ENCODE assay signal across 28 mouse cellular contexts in the genomic region with DNA sequence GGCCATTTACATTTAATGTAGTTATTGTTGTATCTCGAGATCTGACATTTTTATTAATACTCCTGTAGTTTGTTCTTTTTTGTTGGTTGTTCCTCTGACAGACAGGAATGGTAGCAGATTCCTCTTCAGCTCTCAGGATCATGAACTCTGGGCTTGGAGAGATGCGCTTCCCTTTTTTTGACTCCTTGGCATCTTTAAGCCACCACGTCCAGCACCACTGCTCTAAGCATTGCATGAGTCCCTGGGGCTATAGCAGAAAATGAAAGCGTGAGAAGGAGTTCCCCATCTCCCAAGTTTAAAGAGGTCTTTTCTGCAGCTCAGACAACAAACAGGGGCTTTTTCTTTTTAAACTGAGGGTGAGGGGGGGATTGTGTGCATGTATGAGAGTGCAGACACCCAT. TPM values are rescaled to one million over a fixed set of nuclear protein-coding genes. Genes with fewer than 3 reads are reported as not detected.
DNase-seq lines count a peak whose midpoint lies in the region; ATAC-seq and TF ChIP-seq lines count a peak whose summit lies in the region.
"Had no signal": no experiment of that assay in that cellular context is flagged by ENCODE, and none has a peak within 500 bp of the region (broad histone marks: within the 10 kb centered on the region; RNA-seq: fewer than 3 reads in every experiment).

No protein-coding gene starts in this region.

- H3K27me3 ChIP-seq in CH12.LX (replicated peaks), result no peaks in the 10 kb centered on the region
- no peaks in the 10 kb centered on the region for H3K27me3 ChIP-seq in forebrain, embryonic 14.5 days (replicated peaks; ENCODE audit: control insufficient read depth, insufficient read depth, low read length)
- H3K27me3 ChIP-seq: embryonic facial prominence, embryonic 13.5 days; embryonic facial prominence, embryonic 15.5 days; forebrain, embryonic 12.5 days; forebrain, embryonic 15.5 days had no signal

- in situ Hi-C loops in CH12.LX (cut with MboI; ENCODE audit: low pct_ligation_motif_present, low pct_unique_long_range_greater_than_20kb, low sequenced_read_pairs), result no loop called here

- peaks cover 2% of the 10 kb centered on the region for H3K9me3 ChIP-seq in CH12.LX (replicated peaks; ENCODE audit: low read length)
- H3K9me3 ChIP-seq in forebrain, embryonic 14.5 days (replicated peaks; ENCODE audit: control insufficient read depth, low read length), result no peaks in the 10 kb centered on the region
- H3K9me3 ChIP-seq: embryonic facial prominence, embryonic 13.5 days; embryonic facial prominence, embryonic 15.5 days; forebrain, embryonic 12.5 days; forebrain, embryonic 15.5 days; G1E had no signal

- H3K79me2 ChIP-seq in CH12.LX (replicated peaks; ENCODE audit: control insufficient read depth, extremely low read depth, insufficient read depth, poor library complexity, severe bottlenecking), result peaks cover 78% of the 10 kb centered on the region

- TF ChIP-seq RAD21 in CH12.LX (IDR thresholded peaks at IDR 0.05; ENCODE audit: low read depth, low read length), result no peak

- H3K27ac ChIP-seq in CH12.LX (ENCODE audit: insufficient read depth, low read depth), result peak overlapping the region; percentile 76
- peak overlapping the region; percentile 81 for H3K27ac ChIP-seq in bone marrow macrophage, adult 2 months (ENCODE audit: insufficient read depth, low read depth, low read length)
- no peak overlapping the region for H3K27ac ChIP-seq in forebrain, embryonic 14.5 days (ENCODE audit: low read depth, low read length)
- H3K27ac ChIP-seq: embryonic facial prominence, embryonic 13.5 days; embryonic facial prominence, embryonic 15.5 days; forebrain, embryonic 10.5 days; forebrain, embryonic 12.5 days; forebrain, embryonic 15.5 days had no signal

- H3K36me3 ChIP-seq in CH12.LX (replicated peaks in 1 of 2; ENCODE audit: control insufficient read depth in 1 of 2, insufficient read depth in 1 of 2, low read length in 1 of 2), result peaks cover 38 to 63% of the 10 kb centered on the region in 2 experiments
- no peaks in the 10 kb centered on the region for H3K36me3 ChIP-seq in forebrain, embryonic 14.5 days (ENCODE audit: control insufficient read depth, insufficient read depth, low read length)
- H3K36me3 ChIP-seq: embryonic facial prominence, embryonic 13.5 days; embryonic facial prominence, embryonic 15.5 days; forebrain, embryonic 10.5 days; forebrain, embryonic 12.5 days; forebrain, embryonic 15.5 days; G1E had no signal

- DNase-seq in CH12.LX (ENCODE audit: extremely low read depth), result peak; percentile 25
- no peak for DNase-seq in kidney, adult 18-20 months
- no peak for DNase-seq in adrenal gland, adult 18-20 months (ENCODE audit: low spot score in 2 of 2)
- no peak for DNase-seq in urinary bladder, adult 2 months (ENCODE audit: low spot score)
- no peak for DNase-seq in forebrain, embryonic 14.5 days (ENCODE audit: low spot score)
- DNase-seq: adrenal gland, adult 2 months; adrenal gland, postnatal 10 days; adrenal gland, postnatal 25 days; cerebellum, adult 11-12 months; cerebellum, adult 2 months; cerebellum, adult 9-10 months; cerebellum, postnatal 10 days; cerebellum, postnatal 25 days; embryo, embryonic 11 days; forebrain, postnatal 0 days had no signal

- TF ChIP-seq EP300 in CH12.LX (IDR thresholded peaks at IDR 0.05; ENCODE audit: low read length), result no peak

- 92% methylated on average over 4 of the region's 4 CpGs for WGBS in forebrain, embryonic 14.5 days

- peak overlapping the region; percentile 94 for H3K4me2 ChIP-seq in CH12.LX (ENCODE audit: insufficient read depth, low read depth, poor library complexity, severe bottlenecking)
- H3K4me2 ChIP-seq in forebrain, embryonic 14.5 days (ENCODE audit: low read length), result no peak overlapping the region
- H3K4me2 ChIP-seq: embryonic facial prominence, embryonic 13.5 days; embryonic facial prominence, embryonic 15.5 days; forebrain, embryonic 12.5 days; forebrain, embryonic 15.5 days had no signal

- no peak for TF ChIP-seq CTCF in CH12.LX (conservative IDR thresholded peaks at IDR 0.05 in 1 of 2, IDR thresholded peaks at IDR 0.05 in 1 of 2; ENCODE audit: low read depth in 2 of 2, low read length in 2 of 2)
- TF ChIP-seq CTCF in bone marrow macrophage, adult 2 months (IDR thresholded peaks at IDR 0.05; ENCODE audit: low read depth, low read length), result no peak

- no peak for TF ChIP-seq POLR2A in CH12.LX (IDR thresholded peaks at IDR 0.05; ENCODE audit: low read depth, low read length)
- TF ChIP-seq POLR2A in bone marrow macrophage, adult 2 months (IDR thresholded peaks at IDR 0.05; ENCODE audit: borderline replicate concordance, low read depth, low read length), result no peak

- no peak overlapping the region for H3K4me3 ChIP-seq in CH12.LX (replicated peaks in 1 of 3; ENCODE audit: low read depth in 2 of 3, low read length in 2 of 3, poor library complexity in 1 of 3)
- H3K4me3 ChIP-seq in bone marrow macrophage, adult 2 months (ENCODE audit: insufficient read depth, low read length), result peak overlapping the region; percentile 35; the same call in 1 of the 2 replicates
- no peak overlapping the region for H3K4me3 ChIP-seq in forebrain, embryonic 14.5 days (ENCODE audit: low read depth, low read length)
- H3K4me3 ChIP-seq: embryonic facial prominence, embryonic 13.5 days; embryonic facial prominence, embryonic 15.5 days; erythroblast, embryonic 14.5 days; forebrain, embryonic 10.5 days; forebrain, embryonic 12.5 days; forebrain, embryonic 15.5 days had no signal

- H3K9ac ChIP-seq in CH12.LX (ENCODE audit: insufficient read depth, low read depth), result peak overlapping the region; percentile 55
- H3K9ac ChIP-seq in forebrain, embryonic 14.5 days (ENCODE audit: low read length), result no peak overlapping the region
- H3K9ac ChIP-seq: embryonic facial prominence, embryonic 13.5 days; embryonic facial prominence, embryonic 15.5 days; forebrain, embryonic 12.5 days; forebrain, embryonic 15.5 days; forebrain, postnatal 0 days had no signal

- peaks cover 33 to 84% of the 10 kb centered on the region in 2 experiments for H3K4me1 ChIP-seq in CH12.LX (ENCODE audit: control insufficient read depth in 1 of 2, insufficient read depth in 2 of 2)
- peaks cover 44% of the 10 kb centered on the region for H3K4me1 ChIP-seq in bone marrow macrophage, adult 2 months (ENCODE audit: control insufficient read depth, insufficient read depth, low read length)
- no peaks in the 10 kb centered on the region for H3K4me1 ChIP-seq in forebrain, embryonic 14.5 days (ENCODE audit: control insufficient read depth, insufficient read depth, low read length)
- H3K4me1 ChIP-seq: embryonic facial prominence, embryonic 13.5 days; embryonic facial prominence, embryonic 15.5 days; forebrain, embryonic 15.5 days had no signal

- ATAC-seq in granulocyte monocyte progenitor cell, adult 5-6 weeks (replicated peaks; ENCODE audit: poor library complexity, severe bottlenecking), result peak; percentile 73
- ATAC-seq in megakaryocyte, adult 5-6 weeks (ENCODE audit: poor library complexity, severe bottlenecking), result peak; percentile 63
- ATAC-seq in forebrain, embryonic 14.5 days, result no peak
- ATAC-seq: activated CD4-positive, CD25-positive, alpha-beta regulatory T cell, adult 4 months; forebrain, embryonic 15.5 days; forebrain, postnatal 0 days; Patski had no signal

- dilution Hi-C loops in CH12.LX (cut with MboI; ENCODE audit: extremely low pct_ligation_motif_present, extremely low pct_unique_long_range_greater_than_20kb, low sequenced_read_pairs), result no loop called here

TF ChIP-seq in CH12.LX, 34 proteins besides CTCF, POLR2A, EP300 and RAD21:
- TF ChIP-seq IRF4 (IDR thresholded peaks at IDR 0.05; ENCODE audit: low read depth, low read length) (peak; percentile 27; the same call in 1 of the 2 replicates), ELF1 (IDR thresholded peaks at IDR 0.05; ENCODE audit: low read depth, low read length) (no peak), TCF12 (IDR thresholded peaks at IDR 0.05; ENCODE audit: low read depth, low read length) (no peak)

RNA-seq across cellular contexts. Expression of a gene that starts 16.5 kb away (rescaled TPM):
- total RNA-seq in CH12.LX (2012; rRNA removed) (88.4 and 102 TPM in 2 replicates), CH12.LX (2014; rRNA removed) (80.9 and 82.9 TPM in 2 replicates)
- polyA plus RNA-seq in CH12.LX (2012; ENCODE audit: insufficient read length, low read depth), result 90.2 and 95.9 TPM in 2 replicates
- 30.1 and 35.5 TPM in 2 replicates for polyA plus RNA-seq in bone marrow macrophage, adult 2 months (2012; ENCODE audit: insufficient read depth, insufficient read length, missing spikeins)
- total RNA-seq in granulocyte monocyte progenitor cell, adult 5-6 weeks (2014; fragmentation: Nextera tagmentation), result 5.7 and 7.8 TPM in 2 replicates
- 9.7 and 16.4 TPM in 2 replicates for total RNA-seq in granulocyte monocyte progenitor cell, adult 5-6 weeks (2017)
- 35.9 TPM in 2 replicates for total RNA-seq in megakaryocyte, adult 5-6 weeks (2015)
- total RNA-seq in megakaryocyte, adult 5-6 weeks (2017), result 63.6 and 67.3 TPM in 2 replicates
- total RNA-seq in adrenal gland, adult 18-20 months (2021), result 1 to 10 TPM; 2.8 to 3.2 TPM
- 2.5 TPM in 2 replicates for polyA plus RNA-seq in urinary bladder, adult 2 months (2012; rRNA removed)
- polyA plus RNA-seq in forebrain, embryonic 14.5 days (2014; fragmentation: Nextera tagmentation; extraction: Ambion mirVana), result 1.3 and 1.4 TPM in 2 replicates
- polyA plus RNA-seq: activated CD4-positive, CD25-positive, alpha-beta regulatory T cell, adult 4 months; C2C12 had no signal

RNA-seq across cellular contexts. Expression of a gene that starts 36.6 kb away (rescaled TPM):
- total RNA-seq in CH12.LX (2012; rRNA removed), result 4.1 and 4.2 TPM in 2 replicates
- 4.0 and 5.1 TPM in 2 replicates for total RNA-seq in CH12.LX (2014; rRNA removed)
- 6.4 and 7.2 TPM in 2 replicates for polyA plus RNA-seq in CH12.LX (2012; ENCODE audit: insufficient read length, low read depth)
- polyA plus RNA-seq in bone marrow macrophage, adult 2 months (2012; ENCODE audit: insufficient read depth, insufficient read length, missing spikeins), result 0.35 and 1.2 TPM in 2 replicates
- 0.88 TPM in 1 of 2 replicates, not detected in the other for total RNA-seq in granulocyte monocyte progenitor cell, adult 5-6 weeks (2014; fragmentation: Nextera tagmentation)
- 0.26 TPM in 1 of 2 replicates, not detected in the other for total RNA-seq in granulocyte monocyte progenitor cell, adult 5-6 weeks (2017)
- total RNA-seq in megakaryocyte, adult 5-6 weeks (2015), result 0.59 and 1.9 TPM in 2 replicates
- total RNA-seq in megakaryocyte, adult 5-6 weeks (2017), result 2.4 TPM in 2 replicates
- total RNA-seq in adrenal gland, adult 18-20 months (2021), result not detected
- 1.0 and 1.6 TPM in 2 replicates for polyA plus RNA-seq in urinary bladder, adult 2 months (2012; rRNA removed)
- polyA plus RNA-seq in forebrain, embryonic 14.5 days (2014; fragmentation: Nextera tagmentation; extraction: Ambion mirVana), result not detected in 2 replicates
- polyA plus RNA-seq: activated CD4-positive, CD25-positive, alpha-beta regulatory T cell, adult 4 months; C2C12; erythroblast, embryonic 14.5 days; forebrain, embryonic 12.5 days; forebrain, embryonic 15.5 days; G1E had no signal
